Mouse (Mus musculus): ENCODE data around the gene Ap4m1.
"Not testable (repeated sequence)": the region's sequence is repeated elsewhere in the genome, so short reads cannot be mapped to it uniquely, and the experiment has no call there.

Gene Ap4m1

DNA sequence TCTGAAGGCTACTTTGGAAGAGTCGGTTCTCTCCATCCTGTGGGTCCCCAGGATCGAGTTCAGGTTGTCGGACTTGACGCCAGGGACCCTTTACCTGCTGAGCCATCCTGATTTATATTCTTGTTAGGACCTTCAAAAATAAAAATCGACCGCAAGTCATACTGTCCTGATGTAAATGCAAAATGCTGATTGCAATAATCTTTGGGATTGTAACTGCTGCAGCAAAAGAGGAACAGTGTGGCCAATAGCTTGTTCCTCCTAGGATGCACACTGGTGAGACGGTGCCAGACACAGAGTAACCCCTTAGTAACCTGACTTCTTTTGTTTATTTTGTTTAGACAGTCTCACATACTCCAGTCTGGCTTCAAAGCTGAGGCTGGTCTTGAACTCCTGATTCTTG lies 23.7 kb downstream of the Ap4m1 start:
- DNase-seq (ENCODE audit: low spot score in 2 of 2), result no peak

DNA sequence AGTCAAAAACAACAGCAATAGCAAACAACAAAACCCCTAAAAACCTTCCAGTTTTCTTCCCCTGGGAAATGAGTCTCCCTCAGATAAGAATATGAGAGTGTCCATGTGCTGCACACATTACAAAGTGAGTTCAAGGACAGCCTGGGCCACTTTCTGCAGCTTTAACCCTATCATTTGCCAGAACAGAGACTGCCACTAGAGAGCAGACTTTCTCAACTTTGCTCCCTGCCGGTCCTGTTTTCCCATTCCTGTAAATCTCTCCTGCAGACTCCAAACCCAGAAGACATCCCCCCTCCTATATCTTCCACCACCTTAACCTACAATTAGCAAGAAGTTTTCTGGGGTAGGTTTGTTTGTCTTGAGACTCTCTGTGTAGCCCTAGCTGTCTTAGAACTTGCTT lies 27.8 kb downstream of the Ap4m1 start:
- no peak for DNase-seq (ENCODE audit: low spot score in 2 of 2)

- DNase-seq (ENCODE audit: low spot score in 2 of 2), result no peak
These were observed 30.3 kb downstream of the Ap4m1 start for GRCm38 (mm10) chr5:138202086-138202485.

GRCm38 (mm10) chr5:138207253-138207652 lies 35.5 kb downstream of the Ap4m1 start:
- DNase-seq (ENCODE audit: low spot score in 2 of 2), result no peak

- no peak for DNase-seq (ENCODE audit: low spot score in 2 of 2)
These were observed 36.1 kb downstream of the Ap4m1 start for GRCm38 (mm10) chr5:138207873-138208272.

DNA sequence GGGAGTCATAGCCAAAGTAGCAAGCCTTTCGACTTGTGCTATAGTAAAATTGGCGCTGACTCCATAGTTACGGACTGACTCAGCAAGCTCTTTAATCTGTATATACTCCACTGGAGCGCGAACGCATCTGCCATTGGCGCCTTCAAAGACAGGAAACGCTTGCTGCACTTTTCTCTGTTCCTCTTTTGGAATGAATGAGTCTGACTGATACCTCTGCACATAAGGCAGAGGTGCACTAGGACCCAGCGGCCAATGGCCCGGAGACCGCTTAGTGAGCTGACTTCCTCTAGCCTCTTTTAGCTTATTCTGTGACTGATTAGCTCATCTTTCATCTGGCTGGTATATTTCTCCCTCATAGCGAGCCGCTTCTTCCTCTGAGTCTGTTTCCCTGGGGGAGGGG lies 44.8 kb downstream of the Ap4m1 start:
- DNase-seq (ENCODE audit: low spot score in 2 of 2), result not testable (repeated sequence)

DNA sequence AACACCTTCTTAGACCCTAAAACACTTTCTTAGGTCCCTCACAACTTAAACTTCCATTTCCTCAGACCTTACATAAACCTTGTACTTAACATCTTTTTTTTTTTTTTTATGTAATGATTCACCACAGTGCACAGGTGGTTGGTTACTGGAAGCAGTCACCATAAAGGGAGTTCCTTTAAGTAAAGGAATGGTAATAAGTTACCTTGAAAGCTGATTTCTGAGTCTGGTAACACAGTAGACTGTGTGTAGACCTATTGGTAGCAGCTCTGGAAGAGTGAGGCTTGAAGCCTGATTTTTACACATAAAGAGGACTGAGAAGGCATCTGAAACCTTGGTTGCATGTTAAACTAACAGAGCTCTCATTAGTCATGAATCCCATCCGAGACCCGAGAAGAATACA lies 48.1 kb downstream of the Ap4m1 start:
- DNase-seq (ENCODE audit: low spot score in 2 of 2), result no peak

GRCm38 (mm10) chr5:138222111-138222510 lies 50.3 kb downstream of the Ap4m1 start:
- DNase-seq (ENCODE audit: low spot score in 2 of 2), result peak; percentile 76 to 77

DNA sequence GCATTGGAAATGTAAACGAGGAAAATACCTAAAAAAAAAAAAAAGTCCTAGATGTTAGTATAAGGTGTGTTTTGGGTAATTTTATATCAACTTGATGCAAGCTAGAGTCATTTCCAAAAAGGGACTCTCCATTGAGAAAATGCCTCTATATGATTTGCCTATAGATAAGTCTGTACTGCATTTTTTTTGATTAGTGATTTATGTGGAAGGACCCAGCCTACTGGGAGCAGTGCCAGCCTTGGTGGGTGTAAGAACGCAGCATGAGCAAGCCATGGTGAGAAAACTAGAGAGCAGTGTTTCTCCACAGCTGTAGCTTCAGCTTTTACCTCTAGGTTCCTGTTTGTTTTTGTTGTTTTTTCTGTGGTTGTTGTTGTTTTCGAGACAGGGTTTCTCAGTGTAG lies 51.5 kb downstream of the Ap4m1 start:
- DNase-seq (ENCODE audit: low spot score in 2 of 2), result no peak

GRCm38 (mm10) chr5:138225700-138226099 lies 53.9 kb downstream of the Ap4m1 start, which contains the start of gene Nxpe5:
Gene Nxpe5 (plus strand): TSS chr5:138225898.
- DNase-seq (ENCODE audit: low spot score in 2 of 2), result no peak

GRCm38 (mm10) chr5:138226491-138226890 lies 54.7 kb downstream of the Ap4m1 start:
- no peak for DNase-seq (ENCODE audit: low spot score in 2 of 2)

GRCm38 (mm10) chr5:138227367-138227766 lies 55.6 kb downstream of the Ap4m1 start:
- peak; percentile 47 to 60 for DNase-seq (ENCODE audit: low spot score in 2 of 2)

- DNase-seq (ENCODE audit: low spot score in 2 of 2), result peak; percentile 41 to 55
These were observed 56.2 kb downstream of the Ap4m1 start for GRCm38 (mm10) chr5:138228026-138228425.

DNA sequence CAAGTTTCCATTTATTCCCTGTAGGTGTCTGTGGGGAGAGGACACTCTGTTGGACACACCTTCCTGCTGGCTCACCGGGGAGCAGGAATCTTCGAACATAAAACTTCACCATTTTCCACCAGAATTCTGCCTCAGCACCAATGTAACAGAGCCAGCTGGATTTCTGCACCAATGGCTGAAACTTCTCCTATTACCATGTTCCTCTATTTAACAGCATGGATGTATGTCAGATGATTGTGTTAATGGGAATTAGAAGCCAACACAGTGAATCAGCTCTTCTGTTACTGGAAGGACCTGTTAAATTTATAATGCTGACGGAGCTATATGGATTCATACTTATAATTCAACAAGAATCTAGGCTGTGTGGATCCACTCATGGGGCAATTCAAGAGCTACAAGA lies 57.7 kb downstream of the Ap4m1 start:
- no peak for DNase-seq (ENCODE audit: low spot score in 2 of 2)
